Mouse (Mus musculus): ENCODE data around the gene Ly86.
A peak's percentile ranks its signal among the peaks of the same experiment; 100 is the strongest.

The Ly86 gene

GRCm38 (mm10) chr13:37344909-37345772, at the start of gene Ly86:
Ly86 (plus strand) TSS chr13:37345208.
- no peak for DNase-seq

GRCm38 (mm10) chr13:37297886-37298285, 47.1 kb upstream of the Ly86 start:
- DNase-seq, result no peak

- peak in 1 of 2 experiments; percentile 8 for DNase-seq
These were observed 46.2 kb upstream of the Ly86 start for GRCm38 (mm10) chr13:37298856-37299255.

GRCm38 (mm10) chr13:37302877-37303276, 42.1 kb upstream of the Ly86 start:
- DNase-seq, result no peak

- DNase-seq, result no peak
These were observed 37.0 kb upstream of the Ly86 start for GRCm38 (mm10) chr13:37308006-37308405.

GRCm38 (mm10) chr13:37309296-37309695, 35.7 kb upstream of the Ly86 start:
- no peak for DNase-seq

GRCm38 (mm10) chr13:37310331-37310730, 34.7 kb upstream of the Ly86 start:
- DNase-seq, result no peak

GRCm38 (mm10) chr13:37311555-37312221, 33.3 kb upstream of the Ly86 start:
- peak; percentile 36 to 44 for DNase-seq

GRCm38 (mm10) chr13:37312222-37312928, 32.6 kb upstream of the Ly86 start:
- DNase-seq, result peak; percentile 93 to 94

GRCm38 (mm10) chr13:37312951-37313350, 32.1 kb upstream of the Ly86 start:
- DNase-seq, result no peak

GRCm38 (mm10) chr13:37325504-37325903, 19.5 kb upstream of the Ly86 start:
- peak; percentile 72 to 74 for DNase-seq

- DNase-seq, result no peak
These were observed 15.3 kb upstream of the Ly86 start for GRCm38 (mm10) chr13:37329747-37330146.

- no peak for DNase-seq
These were observed 14.0 kb upstream of the Ly86 start for GRCm38 (mm10) chr13:37330971-37331370.

- DNase-seq, result no peak
These were observed 12.0 kb upstream of the Ly86 start for GRCm38 (mm10) chr13:37332779-37333543.

GRCm38 (mm10) chr13:37333544-37333870, 11.5 kb upstream of the Ly86 start:
- DNase-seq, result no peak

- DNase-seq, result no peak
These were observed 7.7 kb upstream of the Ly86 start for GRCm38 (mm10) chr13:37337269-37337668.

- DNase-seq, result no peak
These were observed 7.1 kb upstream of the Ly86 start for GRCm38 (mm10) chr13:37337871-37338270.

- DNase-seq, result no peak
These were observed 2.2 kb upstream of the Ly86 start for GRCm38 (mm10) chr13:37342804-37343203.

GRCm38 (mm10) chr13:37345823-37346222, 815 bp downstream of the Ly86 start:
- DNase-seq, result no peak

GRCm38 (mm10) chr13:37347871-37348595, 3.0 kb downstream of the Ly86 start:
- DNase-seq, result no peak

GRCm38 (mm10) chr13:37349051-37349450, 4.0 kb downstream of the Ly86 start:
- DNase-seq, result no peak

GRCm38 (mm10) chr13:37353016-37353415, 8.0 kb downstream of the Ly86 start:
- DNase-seq, result no peak

Data from kidney, postnatal 4 days (tissue).